Mouse (Mus musculus) intestine, embryonic 14.5 days (tissue): ENCODE data around the gene Ces1e. TPM values are rescaled to one million over a fixed set of nuclear protein-coding genes. Genes with fewer than 3 reads are reported as not detected.
"Not testable (repeated sequence)": the region's sequence is repeated elsewhere in the genome, so short reads cannot be mapped to it uniquely, and the experiment has no call there.

Source experiments
- ATAC-seq: fragments of 200-750 bp; cut with Nextera tagmentation; replicated peaks from 2 replicates; pipeline ENCODE4 v1.8.0; 2017; ENCODE audit warnings: low read depth, moderate number of reproducible peaks, moderate TSS enrichment, moderate library complexity; ENCODE audit not compliant: low FRiP score, low TSS enrichment
- DNase-seq: peaks from one replicate; pipeline ENCODE4 v3.0.0-alpha.2; 2018; ENCODE audit warnings: low spot score
- H3K27ac ChIP-seq: fragments of 300-500 bp; sonication (generic); 2 replicates; pipeline ENCODE4 v1.5.1; 2014; ENCODE audit warnings: low read depth, mild to moderate bottlenecking, control low read depth
- H3K27me3 ChIP-seq: fragments of 300-500 bp; sonication (generic); replicated peaks from 2 replicates; pipeline ENCODE4 v1.6.1; 2014; ENCODE audit warnings: low read length, control low read depth; ENCODE audit not compliant: control insufficient read depth, insufficient read depth
- H3K36me3 ChIP-seq: fragments of 300-500 bp; sonication (generic); 2 replicates; pipeline ENCODE4 v1.6.1; 2014; ENCODE audit warnings: low read length, control low read depth; ENCODE audit not compliant: control insufficient read depth, insufficient read depth
- H3K4me1 ChIP-seq: fragments of 300-500 bp; sonication (generic); replicated peaks from 2 replicates; pipeline ENCODE4 v1.6.1; 2014; ENCODE audit warnings: low read length, control low read depth, mixed read lengths; ENCODE audit not compliant: control insufficient read depth, insufficient read depth
- H3K4me2 ChIP-seq: fragments of 300-500 bp; sonication (generic); 2 replicates; pipeline ENCODE4 v1.6.1; 2014; ENCODE audit warnings: low read length
- H3K4me3 ChIP-seq: fragments of 300-500 bp; sonication (generic); 2 replicates; pipeline ENCODE4 v1.5.1; 2014; ENCODE audit warnings: low read depth, low read length, control low read depth, mixed read lengths
- H3K9ac ChIP-seq: fragments of 300-500 bp; sonication (generic); 2 replicates; pipeline ENCODE4 v1.6.1; 2014; ENCODE audit warnings: mild to moderate bottlenecking, low read length
- H3K9me3 ChIP-seq: fragments of 300-500 bp; sonication (generic); 2 replicates; pipeline ENCODE4 v1.6.1; 2016; ENCODE audit warnings: low read length, control low read depth; ENCODE audit not compliant: control insufficient read depth
- WGBS: fragments of 180-500 bp; shearing (Covaris S2); extraction: QIAGEN DNeasy Blood & Tissue Kit; methylation state at CpG from one replicate; pipeline ENCODE4 v1.1.7; 2014; 5-methylcytosine and 5-hydroxymethylcytosine counted together
- polyA plus RNA-seq: library from polyadenylated mRNA; unstranded; fragments of >200 nt; fragmentation: Nextera tagmentation; extraction: Ambion mirVana; gene quantifications from 2 replicates; pipeline ENCODE4 v1.2.1, GENCODE M21; 2014

Gene Ces1e
- polyA plus RNA-seq, 1 experiment from 2014 or later = 0.45 TPM

DNA sequence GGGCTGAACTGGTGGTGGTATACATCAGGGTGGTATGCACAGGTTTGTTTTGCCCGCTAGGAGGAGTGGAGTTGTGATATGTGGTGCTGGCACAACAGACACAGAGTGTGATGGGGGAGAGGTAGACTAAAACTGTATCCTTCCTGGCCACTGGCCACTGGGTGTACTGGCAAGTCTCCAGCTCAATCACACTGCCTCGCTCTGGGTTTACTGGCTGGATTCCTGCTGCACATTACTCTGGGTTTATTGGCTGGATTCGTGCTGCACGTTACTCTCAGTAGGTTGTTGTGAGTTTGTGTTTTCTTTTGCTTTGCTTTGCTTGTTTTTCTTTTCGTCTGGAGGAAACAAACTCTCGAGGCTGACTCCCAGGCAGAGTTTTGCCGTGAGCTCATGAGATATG lies 30.3 kb downstream of the Ces1e start:
- H3K9me3 ChIP-seq, H3K36me3 ChIP-seq, H3K4me3 ChIP-seq, H3K4me2 ChIP-seq, DNase-seq, H3K4me1 ChIP-seq, H3K27ac ChIP-seq, H3K9ac ChIP-seq, ATAC-seq, H3K27me3 ChIP-seq: not testable (repeated sequence)
- WGBS = 78% methylated on average over 7 of the region's 7 CpGs

DNA sequence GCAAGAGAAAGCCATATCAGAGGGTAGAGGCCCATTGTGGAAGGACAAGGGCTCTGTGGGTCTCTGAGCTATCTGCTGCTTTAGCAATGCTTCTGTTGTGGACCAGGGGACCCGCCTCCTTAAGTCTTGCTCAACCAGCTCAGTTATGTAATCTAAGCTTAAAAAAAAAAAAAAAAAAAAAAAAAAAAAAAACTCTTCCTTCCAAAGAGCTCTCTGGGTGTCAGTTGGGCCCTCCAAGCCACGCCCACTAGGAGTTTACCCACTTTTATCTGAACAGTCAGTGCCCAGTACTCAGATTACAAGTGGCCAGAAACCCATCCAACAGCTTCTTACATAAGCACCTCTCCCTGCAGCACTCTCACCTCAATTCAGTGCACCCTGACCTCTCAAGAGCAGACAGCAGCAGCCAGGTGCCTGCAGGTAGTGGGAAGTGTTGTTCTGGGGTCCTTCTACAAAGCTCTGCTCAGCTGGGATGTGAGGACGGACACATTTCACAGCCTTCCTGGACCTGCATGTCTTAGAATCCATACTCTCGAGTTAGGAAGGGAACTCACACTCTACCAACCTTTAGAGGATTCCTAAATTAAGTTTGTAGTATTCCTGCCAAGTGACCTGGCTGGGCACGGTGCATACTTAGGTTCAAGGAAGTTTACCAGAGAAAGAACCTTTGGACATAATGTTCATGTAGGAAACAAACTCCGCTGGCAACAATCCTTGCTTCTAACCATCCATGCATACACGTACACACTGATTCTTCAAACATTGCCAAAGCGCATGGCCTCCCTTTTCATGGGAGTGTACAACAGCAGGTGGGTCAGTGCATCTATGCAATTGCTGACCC lies 31.5 kb downstream of the Ces1e start, which contains the start of gene Ces1d:
Ces1d (minus strand) TSS at position 154 of the 841 bp plus-strand sequence.
- 77% methylated on average over 8 of the region's 8 CpGs for WGBS
- H3K36me3 ChIP-seq = no peaks in the 10 kb centered on the region
- no peak within 1 kb of the TSS for H3K4me2 ChIP-seq
- H3K9ac ChIP-seq = no peak within 1 kb of the TSS
- ATAC-seq (no peak), DNase-seq (peak; percentile 52)
- H3K27me3 ChIP-seq = no peaks in the 10 kb centered on the region
- H3K4me1 ChIP-seq = no peaks in the 10 kb centered on the region
- H3K27ac ChIP-seq = no peak within 1 kb of the TSS
- H3K4me3 ChIP-seq = no peak within 1 kb of the TSS
- H3K9me3 ChIP-seq = no peaks in the 10 kb centered on the region

DNA sequence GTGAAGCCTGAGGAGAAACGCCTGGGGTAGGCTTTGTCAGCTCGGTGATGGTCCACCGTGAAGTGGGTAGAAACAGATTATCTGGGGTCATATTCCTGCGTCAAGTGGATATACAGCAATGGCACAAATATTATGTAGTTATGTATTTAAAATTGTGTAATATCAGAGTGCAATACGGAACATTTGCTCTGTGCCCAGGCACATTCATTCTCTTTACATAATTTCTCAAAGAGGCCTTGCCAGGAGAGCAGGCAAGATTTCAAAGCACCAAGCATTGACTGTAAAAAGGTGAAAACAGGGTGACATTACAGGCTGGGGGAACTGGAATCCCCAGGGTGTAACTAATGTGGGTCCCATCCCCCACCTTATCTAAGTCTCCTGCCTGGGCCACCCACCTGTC lies 33.0 kb downstream of the Ces1e start:
- H3K9me3 ChIP-seq = no peaks in the 10 kb centered on the region
- no peaks in the 10 kb centered on the region for H3K27me3 ChIP-seq
- no peaks in the 10 kb centered on the region for H3K36me3 ChIP-seq
- no peak overlapping the region for H3K9ac ChIP-seq
- DNase-seq (no peak), ATAC-seq (no peak)
- no peak overlapping the region for H3K4me3 ChIP-seq
- 92% methylated on average over 5 of the region's 5 CpGs for WGBS
- no peaks in the 10 kb centered on the region for H3K4me1 ChIP-seq
- H3K27ac ChIP-seq = no peak overlapping the region
- no peak overlapping the region for H3K4me2 ChIP-seq

DNA sequence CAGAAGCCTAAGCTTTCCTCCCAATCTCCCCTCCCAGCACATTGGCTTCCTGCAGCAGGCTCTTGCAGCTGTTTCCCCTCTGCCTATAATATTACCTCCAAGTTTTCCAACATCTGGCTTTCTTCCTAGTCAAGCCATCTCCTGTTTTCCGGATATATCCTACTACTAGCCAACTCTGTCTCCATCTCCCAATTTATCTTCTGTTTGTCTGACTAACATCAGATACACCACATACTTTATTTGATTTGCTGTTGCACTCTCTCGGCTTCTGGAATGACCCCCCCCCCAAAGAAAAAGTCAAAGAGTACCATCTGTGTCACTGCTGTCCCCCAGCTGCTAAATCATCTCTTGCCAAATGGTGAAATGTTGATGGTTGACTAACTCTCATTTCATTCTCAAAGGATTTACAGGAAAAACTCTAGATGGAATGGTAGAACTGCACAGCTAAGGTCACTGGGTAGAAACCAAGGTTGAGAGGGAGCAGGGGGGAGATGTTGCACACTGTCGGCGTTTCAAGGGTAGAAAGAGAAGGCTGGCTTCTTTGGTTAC lies 48.8 kb downstream of the Ces1e start:
- 67% methylated on average over 4 of the region's 4 CpGs for WGBS
- no peak for DNase-seq

DNA sequence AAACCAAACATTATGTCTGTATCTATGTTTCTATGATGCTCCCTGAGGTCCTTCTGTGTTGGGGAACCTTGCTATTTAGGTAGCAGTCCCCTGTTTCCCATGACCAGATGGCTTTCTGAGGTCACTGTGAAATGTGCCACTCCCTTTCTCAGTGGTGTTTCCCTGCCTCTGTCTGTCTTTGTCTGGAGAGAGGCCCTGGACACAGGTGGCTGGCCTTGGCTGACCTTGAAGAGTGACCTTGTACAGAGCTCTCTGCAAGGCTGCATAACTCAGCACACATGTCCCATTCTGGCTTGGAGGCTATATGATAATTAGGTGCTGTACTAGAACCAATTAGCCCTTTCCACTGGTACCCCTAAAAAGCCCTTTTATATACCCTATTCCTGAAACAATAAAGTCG lies 52.8 kb downstream of the Ces1e start:
- Histone ChIP-seq H3K27ac (no peak overlapping the region), H3K36me3 (no peaks in the 10 kb centered on the region), H3K4me1 (no peaks in the 10 kb centered on the region), H3K4me2 (no peak overlapping the region), H3K9me3 (no peaks in the 10 kb centered on the region), H3K4me3 (no peak overlapping the region), H3K9ac (no peak overlapping the region), H3K27me3 (no peaks in the 10 kb centered on the region)
- WGBS = 74% methylated on average over 1 of the region's 1 CpGs
- ATAC-seq (no peak), DNase-seq (no peak)

More for the DNA sequence above, 48.8 kb downstream of the Ces1e start:
- no peaks in the 10 kb centered on the region for H3K9me3 ChIP-seq
- no peaks in the 10 kb centered on the region for H3K27me3 ChIP-seq
- no peak for ATAC-seq
- H3K36me3 ChIP-seq = no peaks in the 10 kb centered on the region
- no peak overlapping the region for H3K9ac ChIP-seq
- no peak overlapping the region for H3K27ac ChIP-seq
- H3K4me3 ChIP-seq = no peak overlapping the region
- no peaks in the 10 kb centered on the region for H3K4me1 ChIP-seq
- no peak overlapping the region for H3K4me2 ChIP-seq

DNA sequence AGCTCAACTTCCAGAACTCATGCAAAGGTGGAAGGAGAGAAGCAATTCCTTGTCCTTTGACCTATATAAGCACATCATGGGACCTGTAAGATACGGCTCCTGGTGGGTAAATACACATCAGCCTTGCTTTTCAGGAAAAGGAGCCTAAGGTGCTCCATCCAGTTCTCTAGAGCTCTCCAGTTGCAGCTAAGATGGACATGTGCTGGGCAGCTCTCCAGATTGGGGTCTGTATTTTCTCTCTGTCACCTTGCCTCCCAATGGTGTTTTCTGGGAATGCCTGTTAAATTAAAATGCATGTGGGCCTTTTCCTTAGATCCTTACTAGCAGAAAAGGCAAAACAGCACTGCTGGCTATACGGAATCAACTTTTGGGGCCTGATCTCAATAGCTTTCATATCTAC lies 54.9 kb downstream of the Ces1e start:
- H3K4me1 ChIP-seq = no peaks in the 10 kb centered on the region
- ATAC-seq (no peak), DNase-seq (no peak)
- no peaks in the 10 kb centered on the region for H3K36me3 ChIP-seq
- no peak overlapping the region for H3K27ac ChIP-seq
- H3K4me2 ChIP-seq = no peak overlapping the region
- H3K4me3 ChIP-seq = no peak overlapping the region
- no peaks in the 10 kb centered on the region for H3K9me3 ChIP-seq
- H3K9ac ChIP-seq = no peak overlapping the region
- WGBS = 84% methylated on average over 2 of the region's 2 CpGs
- no peaks in the 10 kb centered on the region for H3K27me3 ChIP-seq

DNA sequence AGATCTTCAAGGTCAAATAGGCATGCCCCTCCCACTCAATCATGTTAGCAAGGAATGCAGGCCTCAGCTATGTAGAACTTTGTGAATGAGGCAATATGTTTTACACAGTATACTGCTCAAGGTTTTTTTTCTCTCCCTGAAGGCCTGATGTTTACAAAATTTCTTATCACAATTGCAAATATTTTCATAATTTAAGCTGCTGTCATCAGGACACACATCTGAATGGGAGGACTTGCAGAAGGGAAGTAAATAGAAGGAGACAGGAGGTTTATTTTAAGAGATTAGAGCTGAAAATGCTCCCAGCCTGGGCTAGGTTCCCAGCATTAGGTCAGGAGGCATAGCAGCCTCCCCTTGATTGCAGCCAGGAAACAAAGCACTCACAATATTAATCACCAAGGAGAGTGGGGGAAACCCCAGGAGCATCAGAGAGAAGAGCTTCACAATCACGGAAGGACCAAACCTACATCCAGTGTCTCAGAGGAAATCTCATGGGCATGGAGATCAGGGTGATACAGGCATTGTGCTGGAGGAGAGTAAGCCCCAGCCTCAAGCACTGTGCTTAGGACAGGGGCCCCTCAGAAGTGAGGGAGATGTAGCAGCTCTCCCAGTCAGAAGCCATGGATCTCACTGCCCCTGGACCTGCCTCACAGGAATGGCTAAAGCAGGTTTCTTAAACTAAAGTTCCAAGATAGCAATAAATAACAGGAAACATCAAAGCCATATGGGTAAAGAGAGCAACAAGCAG lies 57.4 kb downstream of the Ces1e start:
- no peak for DNase-seq
- H3K9me3 ChIP-seq = no peaks in the 10 kb centered on the region
- no peak overlapping the region for H3K4me2 ChIP-seq
- H3K9ac ChIP-seq = no peak overlapping the region
- no peaks in the 10 kb centered on the region for H3K36me3 ChIP-seq
- WGBS = 33% methylated on average over 1 of the region's 1 CpGs
- ATAC-seq = no peak
- H3K4me3 ChIP-seq = no peak overlapping the region
- H3K4me1 ChIP-seq = no peaks in the 10 kb centered on the region
- H3K27me3 ChIP-seq = no peaks in the 10 kb centered on the region
- H3K27ac ChIP-seq = no peak overlapping the region

DNA sequence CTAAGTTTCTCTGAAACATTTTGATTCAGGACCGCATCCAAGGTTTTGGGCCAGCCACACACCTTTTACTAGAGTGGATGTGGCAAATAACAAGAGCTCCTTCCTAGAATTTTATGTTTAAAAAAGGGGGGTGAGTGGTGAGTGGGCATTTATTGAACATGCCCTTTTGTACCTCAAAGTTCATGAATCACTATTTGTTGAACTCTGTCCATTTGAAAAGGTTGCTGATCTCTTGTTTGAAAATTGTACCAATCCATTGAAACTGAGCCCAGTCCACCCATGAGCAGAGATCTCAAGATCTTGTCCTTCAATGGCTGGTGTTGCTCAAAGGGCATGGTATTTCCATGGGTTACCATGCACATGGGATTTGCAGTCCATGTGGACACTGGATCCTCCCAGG lies 66.1 kb downstream of the Ces1e start:
- ATAC-seq = no peak
- H3K27me3 ChIP-seq = no peaks in the 10 kb centered on the region
- no peak overlapping the region for H3K9ac ChIP-seq
- no peaks in the 10 kb centered on the region for H3K9me3 ChIP-seq
- no peak overlapping the region for H3K27ac ChIP-seq
- no peak overlapping the region for H3K4me2 ChIP-seq
- DNase-seq = no peak
- WGBS = 97% methylated on average over 1 of the region's 1 CpGs
- H3K4me3 ChIP-seq = no peak overlapping the region
- H3K36me3 ChIP-seq = no peaks in the 10 kb centered on the region
- H3K4me1 ChIP-seq = no peaks in the 10 kb centered on the region
